Mouse (Mus musculus) hindbrain, embryonic 14.5 days (tissue): Measurements from ENCODE around the gene Nav2. TPM values are rescaled to one million over a fixed set of nuclear protein-coding genes. Genes with fewer than 3 reads are reported as not detected.
A peak's percentile ranks its signal among the peaks of the same experiment; 100 is the strongest.

Experiments
- ATAC-seq: fragments of 200-750 bp; cut with Nextera tagmentation; 2 replicates; pipeline ENCODE4 v1.8.0; 2017; ENCODE audit warnings: moderate number of reproducible peaks, mild to moderate bottlenecking, moderate TSS enrichment, moderate library complexity; ENCODE audit not compliant: low FRiP score
- DNase-seq: peaks from one replicate; pipeline ENCODE4 v3.0.0-alpha.2; 2015; ENCODE audit warnings: low spot score
- H3K27ac ChIP-seq: fragments of 300-500 bp; sonication (generic); 2 replicates; pipeline ENCODE4 v1.5.1; 2014; ENCODE audit warnings: mild to moderate bottlenecking, moderate library complexity
- H3K27me3 ChIP-seq: fragments of 300-500 bp; sonication (generic); 2 replicates; pipeline ENCODE4 v1.6.1; 2014; ENCODE audit warnings: mild to moderate bottlenecking, low read length, mixed read lengths; ENCODE audit not compliant: control insufficient read depth, insufficient read depth
- H3K36me3 ChIP-seq: fragments of 300-500 bp; sonication (generic); replicated peaks from 2 replicates; pipeline ENCODE4 v1.6.1; 2014; ENCODE audit not compliant: control insufficient read depth, insufficient read depth
- H3K4me1 ChIP-seq: fragments of 300-500 bp; sonication (generic); replicated peaks from 2 replicates; pipeline ENCODE4 v1.6.1; 2014; ENCODE audit warnings: antibody characterized with exemption, low read length, mixed read lengths; ENCODE audit not compliant: control insufficient read depth, insufficient read depth
- H3K4me2 ChIP-seq: fragments of 300-500 bp; sonication (generic); replicated peaks from 2 replicates; pipeline ENCODE4 v1.6.1; 2014; ENCODE audit warnings: mild to moderate bottlenecking, moderate library complexity
- H3K4me3 ChIP-seq: fragments of 300-500 bp; sonication (generic); replicated peaks from 2 replicates; pipeline ENCODE4 v1.5.1; 2014; ENCODE audit warnings: mild to moderate bottlenecking, low read length
- H3K9ac ChIP-seq: fragments of 300-500 bp; sonication (generic); 2 replicates; pipeline ENCODE4 v1.6.1; 2014
- H3K9me3 ChIP-seq: fragments of 300-500 bp; sonication (generic); 2 replicates; pipeline ENCODE4 v1.6.1; 2016; ENCODE audit warnings: low read length; ENCODE audit not compliant: control insufficient read depth
- WGBS: fragments of 180-500 bp; shearing (Covaris S2); extraction: QIAGEN DNeasy Blood & Tissue Kit; methylation state at CpG from one replicate; pipeline ENCODE4 v1.1.7; 2014; 5-methylcytosine and 5-hydroxymethylcytosine counted together
- polyA plus RNA-seq: library from polyadenylated mRNA; unstranded; fragments of >200 nt; fragmentation: Nextera tagmentation; extraction: Ambion mirVana; gene quantifications from 2 replicates; pipeline ENCODE4 v1.2.1, GENCODE M21; 2014

Nav2 gene
- polyA plus RNA-seq, 1 experiment from 2014 or later, result 28.2 TPM

DNA sequence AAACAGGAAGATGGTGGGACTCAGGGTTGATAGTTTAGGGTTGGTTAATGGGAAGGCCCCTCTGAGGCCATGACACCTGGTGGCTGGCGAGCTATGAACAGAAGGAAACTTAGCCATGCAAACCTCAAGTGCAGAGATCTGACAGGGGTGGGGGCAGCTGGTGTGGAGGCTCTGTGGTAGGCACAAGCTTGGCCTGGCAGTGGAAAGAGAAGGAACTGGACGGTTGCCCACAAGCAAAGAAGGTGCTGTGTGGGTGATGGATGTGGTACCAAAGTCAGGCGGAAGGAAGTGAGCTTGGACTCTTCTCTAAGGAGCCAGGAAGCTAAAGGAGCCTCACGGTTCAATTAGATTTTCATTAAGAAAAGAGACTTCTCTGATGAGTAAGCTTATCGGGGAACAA is 501.7 kb downstream of the Nav2 start:
- Histone ChIP-seq H3K4me2 (no peak overlapping the region), H3K27ac (no peak overlapping the region), H3K36me3 (no peaks in the 10 kb centered on the region), H3K4me3 (no peak overlapping the region), H3K9me3 (no peaks in the 10 kb centered on the region), H3K4me1 (peaks cover 15% of the 10 kb centered on the region), H3K9ac (no peak overlapping the region), H3K27me3 (no peaks in the 10 kb centered on the region)
- ATAC-seq, result no peak
- 86% methylated on average over 5 of the region's 5 CpGs for WGBS
- no peak for DNase-seq

DNA sequence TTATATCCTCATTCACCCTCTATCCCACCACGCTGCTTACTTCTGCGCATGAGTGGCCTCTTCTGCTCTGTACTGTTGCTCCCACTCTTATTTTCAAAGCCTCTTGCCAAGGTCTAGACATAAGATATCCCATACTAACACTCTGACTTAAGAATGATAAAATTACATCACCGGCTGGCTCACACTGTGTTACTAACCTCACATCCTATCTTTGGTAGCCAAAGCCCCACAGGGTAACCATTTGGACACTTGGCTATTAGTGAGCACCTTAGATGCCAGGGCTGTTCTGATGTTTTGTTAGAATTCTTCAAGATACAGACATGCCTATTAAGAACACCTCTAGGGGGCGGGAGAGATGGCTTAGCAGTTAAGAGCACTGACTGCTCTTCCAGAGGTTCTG is 502.4 kb downstream of the Nav2 start:
- ATAC-seq, result no peak
- 94% methylated on average over 4 of the region's 4 CpGs for WGBS
- no peaks in the 10 kb centered on the region for H3K9me3 ChIP-seq
- H3K9ac ChIP-seq, result no peak overlapping the region
- H3K4me3 ChIP-seq, result no peak overlapping the region
- no peak overlapping the region for H3K4me2 ChIP-seq
- no peak overlapping the region for H3K27ac ChIP-seq
- no peaks in the 10 kb centered on the region for H3K27me3 ChIP-seq
- H3K4me1 ChIP-seq, result peaks cover 15% of the 10 kb centered on the region
- DNase-seq, result no peak
- H3K36me3 ChIP-seq, result no peaks in the 10 kb centered on the region

DNA sequence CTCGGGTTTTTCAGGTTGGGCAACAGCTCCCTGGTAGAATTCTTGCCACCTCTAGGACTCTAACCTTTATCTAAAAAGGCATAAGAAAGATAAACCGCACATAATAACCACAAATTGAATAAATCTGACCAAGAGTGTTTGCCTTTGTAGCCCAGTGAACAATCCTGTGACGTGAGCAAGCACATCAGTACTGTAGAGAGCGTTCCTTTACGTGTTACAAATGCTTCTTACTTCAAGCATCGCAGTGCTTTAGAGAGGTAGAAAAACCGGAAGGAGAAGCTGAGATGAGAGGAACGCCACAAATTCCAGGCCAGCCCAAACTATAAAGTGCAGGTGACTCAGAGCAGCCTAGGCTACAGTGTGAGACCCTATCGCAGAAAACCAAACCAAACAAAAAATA is 503.3 kb downstream of the Nav2 start:
- Histone ChIP-seq H3K36me3 (no peaks in the 10 kb centered on the region), H3K4me2 (no peak overlapping the region), H3K27me3 (no peaks in the 10 kb centered on the region), H3K4me3 (no peak overlapping the region), H3K9ac (no peak overlapping the region), H3K9me3 (no peaks in the 10 kb centered on the region), H3K27ac (no peak overlapping the region), H3K4me1 (peaks cover 15% of the 10 kb centered on the region)
- DNase-seq, result no peak
- WGBS, result 94% methylated on average over 9 of the region's 9 CpGs
- no peak for ATAC-seq

DNA sequence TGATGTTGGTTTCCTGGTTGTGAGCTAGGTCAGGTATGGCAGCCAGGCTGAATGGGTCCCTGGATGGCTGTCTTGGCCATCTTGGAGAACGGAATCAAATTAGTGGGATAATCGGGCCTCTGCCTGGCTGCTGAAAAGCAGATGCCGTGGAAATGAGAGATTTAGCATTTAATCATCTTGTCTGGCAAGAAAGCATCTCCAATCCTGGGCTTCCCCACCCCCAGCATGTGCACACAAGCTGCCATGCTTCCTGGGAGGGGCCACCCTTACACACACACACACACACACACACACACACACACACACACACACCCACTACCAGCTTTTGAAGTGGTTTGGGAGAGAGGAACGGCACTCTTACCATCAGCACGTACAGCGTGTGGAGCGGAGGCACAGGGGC is 506.6 kb downstream of the Nav2 start:
- Histone ChIP-seq H3K9ac (no peak overlapping the region), H3K36me3 (no peaks in the 10 kb centered on the region), H3K4me3 (no peak overlapping the region), H3K27ac (0 out of 2 replicates have a peak overlapping the region, but pooled peaks have one; percentile 10), H3K4me2 (no peak overlapping the region), H3K9me3 (no peaks in the 10 kb centered on the region), H3K4me1 (no peaks in the 10 kb centered on the region), H3K27me3 (no peaks in the 10 kb centered on the region)
- ATAC-seq (no peak), DNase-seq (no peak)
- 72% methylated on average over 7 of the region's 7 CpGs for WGBS

DNA sequence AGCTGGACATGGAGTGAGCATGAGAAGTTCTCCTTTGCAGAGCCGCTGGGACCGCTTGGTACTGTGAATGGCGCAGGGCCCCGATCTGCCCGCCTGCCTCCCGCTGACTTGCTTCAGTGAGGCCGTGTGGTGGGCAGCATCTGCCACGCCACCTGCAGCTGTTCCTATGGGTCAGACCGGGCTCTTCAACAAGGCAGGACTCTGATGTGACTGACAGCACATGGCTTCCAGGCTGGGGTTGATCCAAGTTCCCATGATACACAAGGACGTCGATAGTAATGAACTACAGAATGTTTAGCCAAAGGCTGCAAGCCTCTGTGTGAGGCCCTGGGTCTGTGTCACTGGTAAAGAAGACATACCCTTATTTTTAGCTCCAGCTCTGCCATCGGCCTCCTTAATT is 507.2 kb downstream of the Nav2 start:
- Histone ChIP-seq H3K9me3 (no peaks in the 10 kb centered on the region), H3K4me1 (no peaks in the 10 kb centered on the region), H3K9ac (no peak overlapping the region), H3K36me3 (no peaks in the 10 kb centered on the region), H3K27ac (0 out of 2 replicates have a peak overlapping the region, but pooled peaks have one; percentile 10), H3K4me3 (no peak overlapping the region), H3K27me3 (no peaks in the 10 kb centered on the region), H3K4me2 (no peak overlapping the region)
- ATAC-seq, result peak; percentile 23; the same call in 1 of the 2 replicates
- no peak for DNase-seq
- WGBS, result 80% methylated on average over 12 of the region's 12 CpGs

DNA sequence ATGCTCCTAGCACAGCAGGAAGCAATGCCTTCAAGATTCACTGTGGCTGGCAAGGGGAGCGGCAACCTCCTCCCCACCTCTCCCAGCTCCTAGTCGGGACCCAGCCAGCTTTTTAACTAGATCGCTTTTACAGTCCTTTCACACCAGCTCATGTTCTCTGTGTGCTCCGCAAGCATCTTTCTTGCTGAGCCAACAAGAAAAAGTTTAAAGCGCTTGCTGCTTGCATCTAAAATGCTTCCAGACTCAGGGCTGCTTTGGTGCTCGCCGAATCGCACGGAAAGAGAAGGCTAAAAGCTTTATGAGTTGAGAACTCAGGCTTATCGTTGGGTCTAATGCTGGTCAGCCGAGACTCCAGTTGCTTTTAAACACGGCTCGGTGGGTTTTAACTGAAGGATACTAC is 510.3 kb downstream of the Nav2 start:
- 83% methylated on average over 13 of the region's 13 CpGs for WGBS
- no peaks in the 10 kb centered on the region for H3K4me1 ChIP-seq
- no peak overlapping the region for H3K9ac ChIP-seq

DNA sequence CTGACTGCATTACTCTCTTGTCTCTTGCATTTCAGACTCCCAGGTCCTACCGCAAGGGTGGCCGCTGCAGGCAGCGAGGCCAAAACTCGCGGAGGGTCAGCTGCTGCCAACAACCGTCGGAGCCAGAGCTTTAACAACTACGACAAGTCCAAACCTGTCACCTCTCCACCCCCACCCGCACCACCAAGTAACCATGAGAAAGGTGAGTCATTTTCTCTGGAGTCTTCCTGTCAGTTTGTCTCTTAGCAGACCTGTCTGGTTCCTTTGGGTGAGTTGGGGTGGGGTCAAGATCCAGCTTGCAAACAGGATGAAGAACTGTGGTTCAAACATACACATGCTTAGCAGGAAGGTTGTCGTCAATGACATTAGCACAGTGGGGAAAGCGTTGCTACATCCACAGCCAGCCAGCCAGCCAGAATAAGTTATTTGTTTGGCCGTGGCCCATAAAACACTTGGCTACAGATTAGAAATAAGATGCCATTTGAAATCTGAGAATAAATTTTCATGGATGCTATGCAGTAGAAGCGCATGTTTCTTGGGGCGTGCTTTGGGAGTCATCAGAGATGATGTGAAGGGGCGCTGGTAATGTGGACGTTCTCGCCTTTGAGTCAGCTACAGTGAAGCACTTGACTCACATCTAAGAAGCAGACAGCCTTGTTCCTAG is 511.8 kb downstream of the Nav2 start:
- no peak overlapping the region for H3K9ac ChIP-seq
- DNase-seq (no peak), ATAC-seq (no peak)
- no peak overlapping the region for H3K4me2 ChIP-seq
- 92% methylated on average over 17 of the region's 17 CpGs for WGBS
- no peak overlapping the region for H3K27ac ChIP-seq
- 0 out of 2 replicates have a peak, but pooled peaks cover 4% of the 10 kb centered on the region for H3K36me3 ChIP-seq
- H3K27me3 ChIP-seq, result no peaks in the 10 kb centered on the region
- H3K4me3 ChIP-seq, result no peak overlapping the region
- H3K4me1 ChIP-seq, result no peaks in the 10 kb centered on the region
- no peaks in the 10 kb centered on the region for H3K9me3 ChIP-seq

More for the DNA sequence above, 510.3 kb downstream of the Nav2 start:
- ATAC-seq (no peak), DNase-seq (no peak)
- no peaks in the 10 kb centered on the region for H3K9me3 ChIP-seq
- H3K4me2 ChIP-seq, result no peak overlapping the region
- H3K27me3 ChIP-seq, result no peaks in the 10 kb centered on the region
- no peak overlapping the region for H3K4me3 ChIP-seq
- no peak overlapping the region for H3K27ac ChIP-seq
- H3K36me3 ChIP-seq, result 0 out of 2 replicates have a peak, but pooled peaks cover 4% of the 10 kb centered on the region

DNA sequence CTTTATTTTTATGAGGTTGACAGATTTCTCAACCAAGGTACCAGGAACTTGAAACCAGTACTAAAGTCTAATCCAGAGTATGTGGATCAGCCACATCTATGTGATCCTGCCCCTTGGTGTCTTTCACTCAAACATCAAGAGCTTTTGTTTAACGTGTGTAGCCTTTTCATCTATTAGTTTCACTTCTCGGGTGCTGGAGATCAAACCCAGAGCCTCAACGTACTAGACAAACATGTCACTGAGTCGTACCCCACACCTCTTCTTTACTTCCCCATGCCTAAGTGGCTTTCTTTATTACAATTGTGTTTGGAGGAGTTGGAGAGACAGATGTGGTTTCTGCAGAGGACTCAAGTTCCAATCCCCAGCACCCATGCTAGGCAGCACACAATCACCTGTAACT is 512.7 kb downstream of the Nav2 start:
- WGBS, result 78% methylated on average over 4 of the region's 4 CpGs
- H3K4me1 ChIP-seq, result no peaks in the 10 kb centered on the region
- 0 out of 2 replicates have a peak, but pooled peaks cover 4% of the 10 kb centered on the region for H3K36me3 ChIP-seq
- H3K27ac ChIP-seq, result no peak overlapping the region
- H3K9ac ChIP-seq, result no peak overlapping the region
- no peak overlapping the region for H3K4me3 ChIP-seq
- ATAC-seq (no peak), DNase-seq (no peak)
- H3K4me2 ChIP-seq, result no peak overlapping the region
- no peaks in the 10 kb centered on the region for H3K9me3 ChIP-seq
- no peaks in the 10 kb centered on the region for H3K27me3 ChIP-seq

DNA sequence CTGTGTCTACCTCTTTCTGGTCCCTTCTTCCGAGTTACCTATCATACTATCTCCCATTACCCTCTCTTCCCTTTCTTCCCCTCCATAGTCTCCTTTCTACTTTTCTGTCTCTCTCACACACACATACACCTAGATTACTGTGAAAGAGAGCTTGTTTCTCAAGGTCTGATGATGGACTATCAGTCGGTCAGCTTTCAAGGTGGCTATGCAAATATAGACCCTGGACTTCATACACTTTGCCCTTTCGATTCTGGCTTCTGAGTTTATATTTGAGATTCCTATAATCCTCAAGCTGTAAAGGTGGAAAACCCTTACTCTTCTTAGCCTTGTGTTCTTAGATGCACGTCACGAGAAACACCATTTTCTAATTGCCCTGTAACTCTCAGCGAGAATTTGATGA is 515.4 kb downstream of the Nav2 start:
- Histone ChIP-seq H3K4me2 (no peak overlapping the region), H3K9me3 (no peaks in the 10 kb centered on the region), H3K36me3 (0 out of 2 replicates have a peak, but pooled peaks cover 4% of the 10 kb centered on the region), H3K4me3 (no peak overlapping the region), H3K27ac (no peak overlapping the region), H3K27me3 (no peaks in the 10 kb centered on the region), H3K9ac (no peak overlapping the region), H3K4me1 (no peaks in the 10 kb centered on the region)
- WGBS, result 88% methylated on average over 6 of the region's 6 CpGs
- no peak for ATAC-seq
- no peak for DNase-seq

DNA sequence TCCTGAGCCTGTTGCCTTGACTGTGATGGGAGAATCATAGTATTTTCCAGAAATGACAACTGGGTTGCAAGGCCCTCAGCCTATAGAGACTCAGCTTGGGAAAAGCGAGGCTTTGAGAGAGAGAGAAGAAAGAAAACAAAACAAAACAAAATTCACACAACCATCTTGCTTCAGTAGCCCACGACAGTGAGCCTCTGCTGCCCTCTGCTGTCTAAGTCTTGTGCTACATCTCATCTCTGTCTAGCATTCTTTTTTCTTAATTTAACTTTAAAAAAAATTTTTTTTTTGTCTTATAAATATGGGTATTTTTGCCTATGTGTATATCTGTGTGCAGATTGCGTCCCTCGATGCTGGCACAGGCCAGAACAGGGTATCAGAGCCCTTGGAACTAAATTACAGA is 517.5 kb downstream of the Nav2 start:
- H3K27me3 ChIP-seq, result no peaks in the 10 kb centered on the region
- ATAC-seq, result no peak
- WGBS, result 47% methylated on average over 4 of the region's 4 CpGs
- peak; percentile 80 for DNase-seq
- no peak overlapping the region for H3K9ac ChIP-seq
- H3K4me1 ChIP-seq, result no peaks in the 10 kb centered on the region
- H3K4me2 ChIP-seq, result no peak overlapping the region
- H3K4me3 ChIP-seq, result no peak overlapping the region
- no peaks in the 10 kb centered on the region for H3K9me3 ChIP-seq
- 0 out of 2 replicates have a peak, but pooled peaks cover 4% of the 10 kb centered on the region for H3K36me3 ChIP-seq
- no peak overlapping the region for H3K27ac ChIP-seq
